Mouse (Mus musculus) 3134 (cell line): Measurements from ENCODE around the gene Trmt2b.
"Not testable (repeated sequence)": the region's sequence is repeated elsewhere in the genome, so short reads cannot be mapped to it uniquely, and the experiment has no call there.

Source experiments
- DNase-seq: peaks from one replicate; pipeline ENCODE4 v3.0.0-alpha.2; 2011; ENCODE audit warnings: low spot score; ENCODE audit not compliant: insufficient read length; ENCODE audit errors: extremely low read depth

Gene Trmt2b

DNA sequence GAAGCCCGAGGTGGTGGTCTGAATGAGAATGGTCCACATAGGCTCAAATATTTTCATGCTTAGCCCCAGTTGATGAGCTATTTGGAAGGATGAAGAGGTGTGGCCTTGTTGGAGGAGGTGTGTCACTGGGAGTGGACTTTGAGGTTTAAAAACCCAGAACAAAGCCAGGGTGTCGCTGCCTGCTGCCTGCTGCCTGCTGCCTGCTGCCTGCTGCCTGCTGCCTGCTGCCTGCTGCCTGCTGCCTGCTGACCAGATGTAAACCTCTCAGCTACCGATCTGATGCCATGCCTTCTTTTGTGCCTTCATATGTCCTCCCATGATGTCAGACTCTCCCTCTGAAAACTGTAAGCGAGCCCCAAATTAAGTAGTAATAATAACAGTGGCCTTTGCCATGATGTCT lies 54.9 kb downstream of the Trmt2b start, which contains the start of gene Nox1:
Nox1 (minus strand) TSS at position 101 of the 400 bp plus-strand sequence.
- no peak for DNase-seq

- no peak for DNase-seq
Observed at GRCm38 (mm10) chrX:134220618-134221017, 56.2 kb downstream of the Trmt2b start.

DNA sequence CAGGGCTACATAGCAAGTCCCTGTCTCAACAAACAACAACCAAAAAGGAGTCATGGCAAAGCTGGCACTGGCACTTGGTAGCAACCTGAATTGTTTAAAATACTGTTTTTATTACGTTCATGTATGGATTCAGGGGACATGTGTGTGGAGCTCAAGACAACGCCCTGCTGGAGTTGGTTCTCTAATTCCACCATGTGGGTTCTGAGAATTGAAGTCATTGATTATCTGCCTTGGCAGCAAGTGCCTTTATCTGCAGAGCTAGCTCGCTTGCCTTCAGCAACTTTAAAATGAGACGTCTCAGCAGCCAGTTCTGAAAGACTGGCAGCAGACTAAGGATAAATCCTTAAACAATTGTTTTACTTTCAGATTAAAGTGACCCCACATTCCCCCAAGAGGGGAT lies 58.6 kb downstream of the Trmt2b start:
- no peak for DNase-seq

DNA sequence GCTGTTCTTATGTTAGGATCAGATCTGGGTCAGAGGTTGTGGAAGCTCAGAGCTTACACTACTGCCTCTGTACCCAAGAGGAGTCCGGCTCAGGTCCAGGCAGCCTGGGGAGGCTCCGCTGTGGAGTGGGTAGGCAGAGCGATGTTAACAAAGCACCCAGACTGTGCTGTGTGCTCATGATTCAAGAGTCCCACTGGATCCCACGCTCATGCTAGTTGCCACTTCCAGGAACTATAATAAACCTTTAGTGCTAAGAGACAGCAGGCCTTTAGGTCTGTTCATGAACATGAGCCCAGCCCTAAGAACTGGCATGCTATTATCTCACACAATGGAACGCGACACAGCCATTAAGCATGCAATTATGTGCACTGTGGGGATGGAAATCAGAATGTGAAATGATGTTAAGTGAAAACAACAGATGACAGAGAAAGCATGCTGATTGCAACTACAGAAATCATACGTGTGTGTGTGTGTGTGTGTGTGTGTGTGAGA lies 65.6 kb downstream of the Trmt2b start:
- no peak for DNase-seq

- no peak for DNase-seq
Observed at GRCm38 (mm10) chrX:134208491-134208890, 68.3 kb downstream of the Trmt2b start.

GRCm38 (mm10) chrX:134187201-134187600 lies 89.6 kb downstream of the Trmt2b start, which contains the start of gene Arl13a:
Gene Arl13a, plus strand, starts transcription at chrX:134187501.
- not testable (repeated sequence) for DNase-seq

DNA sequence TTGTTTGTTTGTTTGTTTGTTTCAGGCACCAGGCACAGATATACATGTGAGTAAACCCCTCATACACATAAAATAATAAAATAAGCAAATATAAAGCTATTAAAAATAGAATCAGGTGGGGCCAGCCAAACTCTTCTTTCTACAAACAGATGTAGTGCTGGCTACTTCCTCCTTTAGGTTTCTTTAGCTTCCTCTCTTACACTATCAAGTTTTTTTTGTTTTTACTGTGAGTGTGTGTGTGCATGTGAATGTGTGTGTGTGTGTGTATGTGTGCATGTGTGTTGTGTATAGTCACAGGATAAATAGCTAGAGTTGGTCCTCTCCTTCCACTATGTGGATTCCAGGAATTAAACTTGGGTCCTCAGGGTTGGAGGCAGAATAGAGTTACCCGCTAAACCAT lies 102.1 kb downstream of the Trmt2b start:
- DNase-seq = no peak
